Mouse (Mus musculus) heart, embryonic 14.5 days (tissue): Measurements from ENCODE around the gene Prom1. TPM values are rescaled to one million over a fixed set of nuclear protein-coding genes. Genes with fewer than 3 reads are reported as not detected.

Experiments used
- polyA plus RNA-seq: library from polyadenylated mRNA; unstranded; fragments of >200 nt; fragmentation: Nextera tagmentation; extraction: Ambion mirVana; gene quantifications from 2 replicates; pipeline ENCODE4 v1.2.1, GENCODE M21; 2014

Gene Prom1
- polyA plus RNA-seq, 1 experiment from 2014 or later = 11.3 TPM

Other genes starting within 250 kb of the Prom1 start
- gene Cd38, start 233.5 kb downstream of the Prom1 start, polyA plus RNA-seq = 23.4 and 25.3 TPM in 2 replicates
- 0.35 TPM in 1 of 2 replicates, not detected in the other for gene Gm7879, start 188.9 kb downstream of the Prom1 start, polyA plus RNA-seq
- gene Fgfbp1, start 120.3 kb downstream of the Prom1 start, polyA plus RNA-seq = 0.27 and 0.35 TPM in 2 replicates
- gene Tapt1, start 124.6 kb upstream of the Prom1 start, polyA plus RNA-seq = 25.6 and 26.1 TPM in 2 replicates